Mouse (Mus musculus) MEL (cell line): ENCODE data around the gene E2f1.

Experiments
- CTCF ChIP-seq, 3 experiments: IDR thresholded peaks in 2 of 3; conservative IDR thresholded peaks in 1 of 3; 2 replicates each; pipeline ENCODE4 v1.5.1; 2011 to 2012; ENCODE audit warnings: low read length in 3 of 3, low read depth in 2 of 3, mild to moderate bottlenecking in 2 of 3, improper control_type of control experiment in 1 of 3, inconsistent platforms in 1 of 3, mixed read lengths in 1 of 3, moderate library complexity in 1 of 3; ENCODE audit not compliant: control insufficient read depth in 1 of 3, insufficient read depth in 1 of 3, poor library complexity in 1 of 3, severe bottlenecking in 1 of 3
- EP300 ChIP-seq, 2 experiments: IDR thresholded peaks; 2 replicates each; pipeline ENCODE4 v1.6.1; 2011; ENCODE audit warnings: improper control_type of control experiment in 2 of 2, low read length in 2 of 2, low read depth in 1 of 2, mild to moderate bottlenecking in 1 of 2
- MAZ ChIP-seq: IDR thresholded peaks from 2 replicates; pipeline ENCODE4 v1.6.1; 2012; ENCODE audit warnings: low read depth, mild to moderate bottlenecking, inconsistent platforms, low read length, improper control_type of control experiment
- MXI1 ChIP-seq: IDR thresholded peaks from 2 replicates; pipeline ENCODE4 v1.6.1; 2011; ENCODE audit warnings: mild to moderate bottlenecking, low read depth, low read length, improper control_type of control experiment
- POLR2A ChIP-seq, 2 experiments: IDR thresholded peaks; 2 replicates each; pipeline ENCODE4 v1.6.1; 2011 to 2012; ENCODE audit warnings: low read length in 2 of 2, mild to moderate bottlenecking in 2 of 2, control low read depth in 1 of 2, improper control_type of control experiment in 1 of 2, low read depth in 1 of 2, moderate library complexity in 1 of 2; ENCODE audit not compliant: control insufficient read depth in 1 of 2, insufficient read depth in 1 of 2, poor library complexity in 1 of 2
- SIN3A ChIP-seq: IDR thresholded peaks from 2 replicates; pipeline ENCODE4 v1.6.1; 2012; ENCODE audit warnings: low read length, improper control_type of control experiment, inconsistent platforms
- USF1 ChIP-seq: IDR thresholded peaks from 2 replicates; pipeline ENCODE4 v1.6.1; 2014; ENCODE audit warnings: low read depth, mild to moderate bottlenecking, inconsistent platforms, low read length, improper control_type of control experiment, moderate library complexity
- ZKSCAN1 ChIP-seq: IDR thresholded peaks from 2 replicates; pipeline ENCODE4 v1.6.1; 2012; ENCODE audit warnings: low read depth, mild to moderate bottlenecking, inconsistent platforms, low read length, improper control_type of control experiment, moderate library complexity
- ZNF384 ChIP-seq: IDR thresholded peaks from 2 replicates; pipeline ENCODE4 v1.6.1; 2012; ENCODE audit warnings: low read depth, mild to moderate bottlenecking, inconsistent platforms, low read length, improper control_type of control experiment

GRCm38 (mm10) chr2:154569071-154569748 lies 482 bp downstream of the E2f1 start:
- TF ChIP-seq SIN3A (peak; percentile 98), ZKSCAN1 (0 out of 2 replicates have a peak, but pooled peaks have one; percentile 33), MAZ (peak; percentile 58; the same call in 1 of the 2 replicates), ZNF384 (no peak), CTCF (IDR thresholded peaks at IDR 0.05 in 2 of 3, conservative IDR thresholded peaks at IDR 0.05 in 1 of 3; ENCODE audit: control insufficient read depth in 1 of 3, insufficient read depth in 1 of 3, low read depth in 2 of 3, low read length in 3 of 3, poor library complexity in 1 of 3, severe bottlenecking in 1 of 3) (no peak), EP300 (IDR thresholded peaks at IDR 0.05; ENCODE audit: low read depth in 1 of 2, low read length in 2 of 2) (peak; percentile 63 to 81), POLR2A (IDR thresholded peaks at IDR 0.05; ENCODE audit: control insufficient read depth in 1 of 2, insufficient read depth in 1 of 2, low read depth in 1 of 2, low read length in 2 of 2, poor library complexity in 1 of 2) (peak; percentile 39 to 70; a peak in 2 of 4 replicates), MXI1 (peak; percentile 97), USF1 (peak; percentile 99)
